Mouse (Mus musculus) stomach, embryonic 14.5 days (tissue): ENCODE measurements around the gene Erich6. TPM values are rescaled to one million over a fixed set of nuclear protein-coding genes. Genes with fewer than 3 reads are reported as not detected.

Source experiments
- ATAC-seq: fragments of 200-750 bp; cut with Nextera tagmentation; 2 replicates; pipeline ENCODE4 v1.8.0; 2017; ENCODE audit warnings: low read depth, moderate TSS enrichment; ENCODE audit not compliant: insufficient number of reproducible peaks, insufficient read depth, low FRiP score
- H3K27ac ChIP-seq: fragments of 300-500 bp; sonication (generic); 2 replicates; pipeline ENCODE4 v1.5.1; 2014; ENCODE audit warnings: mild to moderate bottlenecking, low read length, moderate library complexity, mixed read lengths
- H3K27me3 ChIP-seq: fragments of 300-500 bp; sonication (generic); 2 replicates; pipeline ENCODE4 v1.6.1; 2014; ENCODE audit warnings: low read length, control low read depth, mixed read lengths; ENCODE audit not compliant: control insufficient read depth, insufficient read depth
- H3K36me3 ChIP-seq: fragments of 300-500 bp; sonication (generic); 2 replicates; pipeline ENCODE4 v1.6.1; 2014; ENCODE audit warnings: mild to moderate bottlenecking, control low read depth, low read length, moderate library complexity, mixed read lengths; ENCODE audit not compliant: control insufficient read depth, insufficient read depth
- H3K4me1 ChIP-seq: fragments of 300-500 bp; sonication (generic); 2 replicates; pipeline ENCODE4 v1.6.1; 2014; ENCODE audit warnings: low read length, control low read depth, mixed read lengths; ENCODE audit not compliant: control insufficient read depth, insufficient read depth
- H3K4me2 ChIP-seq: fragments of 300-500 bp; sonication (generic); replicated peaks from 2 replicates; pipeline ENCODE4 v1.6.1; 2014; ENCODE audit warnings: low read depth, low read length, control low read depth
- H3K4me3 ChIP-seq: fragments of 300-500 bp; sonication (generic); 2 replicates; pipeline ENCODE4 v1.5.1; 2014; ENCODE audit warnings: low read depth, low read length, control low read depth
- H3K9ac ChIP-seq: fragments of 300-500 bp; sonication (generic); replicated peaks from 2 replicates; pipeline ENCODE4 v1.6.1; 2014; ENCODE audit warnings: low read depth, mild to moderate bottlenecking, control low read depth, low read length, moderate library complexity, mixed read lengths
- H3K9me3 ChIP-seq: fragments of 300-500 bp; sonication (generic); 2 replicates; pipeline ENCODE4 v1.6.1; 2016; ENCODE audit warnings: low read depth, low read length, control low read depth; ENCODE audit not compliant: control insufficient read depth
- WGBS: fragments of 180-500 bp; shearing (Covaris S2); extraction: QIAGEN DNeasy Blood & Tissue Kit; methylation state at CpG from one replicate; pipeline ENCODE4 v1.1.7; 2014; 5-methylcytosine and 5-hydroxymethylcytosine counted together
- polyA plus RNA-seq: library from polyadenylated mRNA; unstranded; fragments of >200 nt; fragmentation: Nextera tagmentation; extraction: Ambion mirVana; gene quantifications from 2 replicates; pipeline ENCODE4 v1.2.1, GENCODE M21; 2014

Erich6 gene
- polyA plus RNA-seq: not detected in 2 replicates

GRCm38 (mm10) chr3:58636406-58637295 is at the start of gene Erich6:
Gene Erich6, minus strand, starts transcription at chr3:58637207.
- H3K9me3 ChIP-seq: no peaks in the 10 kb centered on the region
- no peaks in the 10 kb centered on the region for H3K36me3 ChIP-seq
- peak within 1 kb of the TSS; percentile 37 for H3K9ac ChIP-seq
- WGBS: under 1% methylated on average over 34 of the region's 34 CpGs
- no peaks in the 10 kb centered on the region for H3K4me1 ChIP-seq
- H3K27me3 ChIP-seq: no peaks in the 10 kb centered on the region
- H3K4me3 ChIP-seq: peak within 1 kb of the TSS; percentile 37
- H3K27ac ChIP-seq: no peak within 1 kb of the TSS
- peak; percentile 80 for ATAC-seq
- peak within 1 kb of the TSS; percentile 70 for H3K4me2 ChIP-seq

GRCm38 (mm10) chr3:58686206-58686921 is 49.4 kb upstream of the Erich6 start:
- H3K9ac ChIP-seq: no peak overlapping the region
- ATAC-seq: no peak
- WGBS: 82% methylated on average over 7 of the region's 7 CpGs

GRCm38 (mm10) chr3:58685396-58685795 is 48.4 kb upstream of the Erich6 start:
- no peak overlapping the region for H3K4me3 ChIP-seq
- H3K27ac ChIP-seq: no peak overlapping the region
- no peak overlapping the region for H3K9ac ChIP-seq
- no peak for ATAC-seq
- no peaks in the 10 kb centered on the region for H3K27me3 ChIP-seq
- WGBS: 87% methylated on average over 3 of the region's 3 CpGs
- no peak overlapping the region for H3K4me2 ChIP-seq
- H3K9me3 ChIP-seq: no peaks in the 10 kb centered on the region
- H3K4me1 ChIP-seq: peaks cover 19% of the 10 kb centered on the region
- H3K36me3 ChIP-seq: no peaks in the 10 kb centered on the region; the same call in 1 of the 2 replicates

More at GRCm38 (mm10) chr3:58686206-58686921, 49.4 kb upstream of the Erich6 start:
- H3K27ac ChIP-seq: no peak overlapping the region
- H3K4me1 ChIP-seq: peaks cover 10% of the 10 kb centered on the region; the same call in 1 of the 2 replicates
- H3K4me3 ChIP-seq: no peak overlapping the region
- H3K4me2 ChIP-seq: no peak overlapping the region
- no peaks in the 10 kb centered on the region; the same call in 1 of the 2 replicates for H3K36me3 ChIP-seq
- H3K27me3 ChIP-seq: no peaks in the 10 kb centered on the region
- H3K9me3 ChIP-seq: no peaks in the 10 kb centered on the region

DNA sequence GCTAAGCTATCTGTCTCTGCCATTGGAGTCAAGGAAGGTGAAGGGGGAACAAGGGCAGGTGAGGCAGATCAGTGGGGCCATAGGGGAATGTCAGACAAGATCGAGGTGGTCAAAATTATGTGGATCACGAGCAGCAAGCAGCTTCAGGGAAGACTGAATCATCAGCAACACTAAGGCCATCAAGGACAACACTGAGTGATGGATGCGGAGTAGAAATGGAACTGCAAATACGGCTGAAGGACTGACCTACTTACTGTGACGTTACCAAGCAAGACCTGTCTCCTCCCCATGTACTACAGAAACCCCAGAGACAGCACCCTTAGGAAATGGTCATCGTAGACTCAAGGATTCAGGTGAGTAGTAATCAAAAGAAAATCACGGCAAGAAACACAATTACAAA is 46.3 kb upstream of the Erich6 start:
- Histone ChIP-seq H3K4me1 (peaks cover 36% of the 10 kb centered on the region), H3K36me3 (no peaks in the 10 kb centered on the region), H3K9me3 (no peaks in the 10 kb centered on the region), H3K4me2 (no peak overlapping the region), H3K9ac (no peak overlapping the region), H3K27me3 (no peaks in the 10 kb centered on the region), H3K4me3 (no peak overlapping the region), H3K27ac (no peak overlapping the region)
- WGBS: 70% methylated on average over 7 of the region's 7 CpGs
- ATAC-seq: no peak

DNA sequence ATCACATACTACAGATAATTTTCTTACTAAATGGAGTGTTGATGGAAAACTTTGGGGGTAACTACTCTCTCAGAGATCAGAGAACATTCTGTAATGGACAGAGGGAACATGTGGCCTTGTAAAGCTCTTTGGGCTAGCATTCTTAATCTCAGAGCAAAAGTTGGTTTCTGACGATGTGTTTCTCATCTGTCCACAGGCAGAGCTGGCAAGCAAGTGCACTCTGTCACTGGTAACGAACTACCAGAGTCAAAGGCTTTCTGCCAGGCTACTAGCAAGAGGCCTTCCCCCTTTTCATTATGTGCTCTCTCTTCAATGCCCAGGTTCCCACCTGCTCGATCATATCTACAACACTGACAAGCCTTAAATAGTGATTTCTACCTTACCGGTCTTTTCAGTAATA is 45.3 kb upstream of the Erich6 start:
- Histone ChIP-seq H3K27ac (no peak overlapping the region), H3K9ac (no peak overlapping the region), H3K4me1 (peaks cover 38% of the 10 kb centered on the region), H3K27me3 (no peaks in the 10 kb centered on the region), H3K4me2 (no peak overlapping the region), H3K4me3 (no peak overlapping the region), H3K36me3 (no peaks in the 10 kb centered on the region), H3K9me3 (no peaks in the 10 kb centered on the region)
- no peak for ATAC-seq
- WGBS: 35% methylated on average over 4 of the region's 4 CpGs

- H3K27me3 ChIP-seq: no peaks in the 10 kb centered on the region
- no peak overlapping the region for H3K9ac ChIP-seq
- no peak overlapping the region for H3K27ac ChIP-seq
- 16% methylated on average over 2 of the region's 2 CpGs for WGBS
- ATAC-seq: no peak
- H3K4me1 ChIP-seq: peaks cover 38% of the 10 kb centered on the region
- no peak overlapping the region for H3K4me2 ChIP-seq
- no peaks in the 10 kb centered on the region for H3K36me3 ChIP-seq
- no peaks in the 10 kb centered on the region for H3K9me3 ChIP-seq
- no peak overlapping the region for H3K4me3 ChIP-seq
These were observed 44.8 kb upstream of the Erich6 start for GRCm38 (mm10) chr3:58681831-58682230.

DNA sequence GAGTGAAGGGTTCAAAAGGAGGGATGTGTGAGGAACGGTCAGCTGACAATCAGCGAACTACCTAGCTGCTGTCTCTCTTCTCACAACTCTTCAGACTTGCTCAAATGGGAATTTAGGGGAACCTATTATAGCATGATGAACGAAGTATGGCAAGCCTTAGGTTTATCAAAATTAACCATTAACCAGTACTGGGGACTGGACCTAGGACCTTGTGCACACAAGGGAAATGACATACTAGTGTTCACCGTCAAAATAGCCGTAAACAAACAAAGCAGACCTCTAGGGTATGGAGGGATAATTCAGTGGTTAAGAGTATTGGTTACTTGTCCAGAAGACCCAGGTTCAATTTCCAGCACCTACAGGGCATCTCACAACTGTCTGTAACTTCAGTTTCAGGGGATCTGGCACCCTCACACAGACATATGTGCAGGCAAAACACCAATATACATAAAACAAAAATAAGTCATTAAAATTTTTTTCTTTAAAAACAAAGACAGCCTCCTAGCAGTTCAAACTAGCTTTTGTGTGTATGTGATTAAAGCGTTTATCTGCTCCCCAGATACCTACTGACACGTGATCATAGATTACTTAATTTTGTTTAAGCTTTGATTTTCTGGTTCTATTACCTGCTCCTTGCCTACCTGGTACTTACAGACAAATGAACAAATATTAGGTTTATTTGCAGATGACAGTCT is 44.1 kb upstream of the Erich6 start:
- Histone ChIP-seq H3K4me3 (no peak overlapping the region), H3K36me3 (no peaks in the 10 kb centered on the region), H3K27me3 (no peaks in the 10 kb centered on the region), H3K9me3 (no peaks in the 10 kb centered on the region), H3K27ac (no peak overlapping the region), H3K4me2 (no peak overlapping the region), H3K9ac (no peak overlapping the region), H3K4me1 (peaks cover 38% of the 10 kb centered on the region)
- no peak for ATAC-seq
- 60% methylated on average over 7 of the region's 7 CpGs for WGBS

DNA sequence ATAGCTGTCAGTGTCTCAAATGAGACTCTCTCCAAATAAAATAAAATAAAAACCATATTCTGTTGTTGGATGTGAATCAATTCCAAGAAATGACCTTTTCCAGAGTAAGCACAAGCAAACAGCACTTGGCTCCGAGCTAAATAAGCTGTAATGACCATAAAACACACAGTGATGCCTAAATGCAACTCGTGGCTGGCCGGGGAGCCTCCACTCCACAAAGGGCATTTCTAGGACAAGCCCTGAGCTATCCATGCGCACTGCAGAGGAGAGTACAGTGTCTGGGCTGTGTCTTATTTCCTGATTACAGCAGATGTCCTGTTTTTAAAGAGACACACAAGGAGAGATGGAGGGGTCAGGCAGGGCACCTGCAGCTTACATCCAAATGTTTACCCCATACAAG is 43.0 kb upstream of the Erich6 start:
- WGBS: 23% methylated on average over 4 of the region's 4 CpGs

More for the DNA sequence above, 43.0 kb upstream of the Erich6 start:
- no peak overlapping the region for H3K4me2 ChIP-seq
- no peak overlapping the region for H3K4me3 ChIP-seq
- H3K36me3 ChIP-seq: no peaks in the 10 kb centered on the region
- peaks cover 38% of the 10 kb centered on the region for H3K4me1 ChIP-seq
- ATAC-seq: 0 out of 2 replicates have a peak, but pooled peaks have one; percentile 35
- H3K9me3 ChIP-seq: no peaks in the 10 kb centered on the region
- no peak overlapping the region for H3K9ac ChIP-seq
- no peaks in the 10 kb centered on the region for H3K27me3 ChIP-seq
- H3K27ac ChIP-seq: no peak overlapping the region
